In genomic region chr2:173253761-173254662, GRCm38 (mm10) we compare ENCODE assay signal across 9 mouse cellular contexts. TPM values are rescaled to one million over a fixed set of nuclear protein-coding genes. Genes with fewer than 3 reads are reported as not detected.
DNase-seq lines count a peak whose midpoint lies in the region; ATAC-seq and TF ChIP-seq lines count a peak whose summit lies in the region.
"Had no signal": no experiment of that assay in that cellular context is flagged by ENCODE, and none has a peak within 500 bp of the region (broad histone marks: within the 10 kb centered on the region; RNA-seq: fewer than 3 reads in every experiment).

No protein-coding gene starts in this region.

- 0 out of 4 replicates have a peak overlapping the region, but pooled peaks of 1 of the 2 experiments have one; percentile 17 for H3K4me3 ChIP-seq in ES-E14 (ENCODE audit: insufficient read depth in 1 of 2, low read depth in 1 of 2, low read length in 2 of 2, poor library complexity in 1 of 2, severe bottlenecking in 1 of 2)
- peak overlapping the region; percentile 29; the same call in 1 of the 2 replicates for H3K4me3 ChIP-seq in embryonic facial prominence, embryonic 10.5 days
- H3K4me3 ChIP-seq in hindbrain, embryonic 16.5 days (ENCODE audit: low read length) = no peak overlapping the region
- peak overlapping the region; percentile 17; the same call in 1 of the 2 replicates for H3K4me3 ChIP-seq in limb, embryonic 13.5 days

- peak overlapping the region; percentile 35 for H3K4me2 ChIP-seq in hindbrain, embryonic 16.5 days (ENCODE audit: low read length)
- peak overlapping the region; percentile 57 for H3K4me2 ChIP-seq in limb, embryonic 13.5 days (replicated peaks)

- peaks cover 20% of the 10 kb centered on the region; the same call in 1 of the 2 replicates for H3K27me3 ChIP-seq in embryonic facial prominence, embryonic 10.5 days (replicated peaks; ENCODE audit: low read depth, poor library complexity, severe bottlenecking)
- H3K27me3 ChIP-seq in hindbrain, embryonic 16.5 days (replicated peaks; ENCODE audit: control insufficient read depth, insufficient read depth, low read length) = no peaks in the 10 kb centered on the region
- H3K27me3 ChIP-seq in limb, embryonic 13.5 days = no peaks in the 10 kb centered on the region

- DNase-seq in ES-E14 (ENCODE audit: low read depth, low spot score) = no peak
- peak; percentile 57 for DNase-seq in embryonic facial prominence, embryonic 10.5 days (ENCODE audit: low spot score)
- DNase-seq in layer of hippocampus, adult 18-20 months (ENCODE audit: low spot score in 2 of 2) = no peak
- no peak for DNase-seq in adrenal gland, adult 18-20 months (ENCODE audit: low spot score in 2 of 2)
- no peak for DNase-seq in left cerebral cortex, postnatal 4 days
- no peak for DNase-seq in right cerebral cortex, adult 18-20 months

- no peak overlapping the region for H3K27ac ChIP-seq in ES-E14 (ENCODE audit: insufficient read depth, low read depth, low read length, poor library complexity, severe bottlenecking)
- H3K27ac ChIP-seq in embryonic facial prominence, embryonic 10.5 days (replicated peaks) = peak overlapping the region; percentile 78
- no peak overlapping the region; the same call in 1 of the 2 replicates for H3K27ac ChIP-seq in hindbrain, embryonic 16.5 days (ENCODE audit: low read depth, low read length)
- H3K27ac ChIP-seq in limb, embryonic 13.5 days = peak overlapping the region; percentile 85

- no peak overlapping the region for H3K9ac ChIP-seq in ES-E14 (ENCODE audit: insufficient read depth, low read depth, low read length, poor library complexity, severe bottlenecking)
- H3K9ac ChIP-seq in hindbrain, embryonic 16.5 days (ENCODE audit: low read depth, low read length) = peak overlapping the region; percentile 14
- no peak overlapping the region; the same call in 1 of the 2 replicates for H3K9ac ChIP-seq in limb, embryonic 13.5 days

- no peaks in the 10 kb centered on the region for H3K36me3 ChIP-seq in ES-E14 (ENCODE audit: control insufficient read depth, insufficient read depth, low read length, poor library complexity, severe bottlenecking)
- H3K36me3 ChIP-seq in embryonic facial prominence, embryonic 10.5 days (replicated peaks) = no peaks in the 10 kb centered on the region; the same call in 1 of the 2 replicates
- H3K36me3 ChIP-seq in hindbrain, embryonic 16.5 days (ENCODE audit: control insufficient read depth, insufficient read depth, low read length) = no peaks in the 10 kb centered on the region
- H3K36me3 ChIP-seq in limb, embryonic 13.5 days = no peaks in the 10 kb centered on the region

- in situ Hi-C loops in ES-E14 (cut with MboI; ENCODE audit: low sequenced_read_pairs in 2 of 2, unreplicated experiment in 2 of 2) = no loop called here

- intact Hi-C loops in left cerebral cortex, postnatal 4 days (cut with DNase I) = no loop called here

- peaks cover 6 to 53% of the 10 kb centered on the region in 2 experiments for H3K4me1 ChIP-seq in ES-E14 (ENCODE audit: control insufficient read depth in 2 of 2, insufficient read depth in 2 of 2, low read length in 2 of 2, poor library complexity in 1 of 2)
- peaks cover 98% of the 10 kb centered on the region for H3K4me1 ChIP-seq in embryonic facial prominence, embryonic 10.5 days
- peaks cover 84% of the 10 kb centered on the region for H3K4me1 ChIP-seq in hindbrain, embryonic 16.5 days (ENCODE audit: control insufficient read depth, insufficient read depth, low read depth, low read length)
- peaks cover 99% of the 10 kb centered on the region for H3K4me1 ChIP-seq in limb, embryonic 13.5 days

- no peaks in the 10 kb centered on the region for H3K9me3 ChIP-seq in ES-E14 (ENCODE audit: control insufficient read depth, insufficient read depth, low read depth, low read length)
- no peaks in the 10 kb centered on the region for H3K9me3 ChIP-seq in embryonic facial prominence, embryonic 10.5 days
- no peaks in the 10 kb centered on the region for H3K9me3 ChIP-seq in hindbrain, embryonic 16.5 days (ENCODE audit: control insufficient read depth, low read length)
- H3K9me3 ChIP-seq in limb, embryonic 13.5 days = no peaks in the 10 kb centered on the region

- no peak for ATAC-seq in hindbrain, embryonic 16.5 days
- ATAC-seq in limb, embryonic 13.5 days (ENCODE audit: low FRiP score, low read depth) = no peak; the same call in 1 of the 2 replicates

- WGBS in embryonic facial prominence, embryonic 10.5 days = 23% methylated on average over 26 of the region's 26 CpGs
- WGBS in hindbrain, embryonic 16.5 days = 16% methylated on average over 26 of the region's 26 CpGs
- 10% methylated on average over 26 of the region's 26 CpGs for whole genome bisulfite sequencing in limb, embryonic 13.5 days

TF ChIP-seq in ES-E14, 5 proteins besides CTCF, POLR2A, EP300 and RAD21:
- TF ChIP-seq ZNF384 (IDR thresholded peaks at IDR 0.05; ENCODE audit: low read depth, low read length) (0 out of 2 replicates have a peak, but pooled peaks have one; percentile 18), CHD2 (IDR thresholded peaks at IDR 0.05; ENCODE audit: low read depth, low read length) (no peak), HCFC1 (IDR thresholded peaks at IDR 0.05; ENCODE audit: borderline replicate concordance, insufficient read depth, low read length) (no peak)

RNA-seq across cellular contexts. Expression of gene Pmepa1, which starts 22.3 kb away (rescaled TPM):
- total RNA-seq in ES-E14 (2012; rRNA removed) = 20.3 and 21.6 TPM in 2 replicates
- polyA plus RNA-seq in embryonic facial prominence, embryonic 10.5 days (2016; fragmentation: Nextera tagmentation; extraction: Ambion mirVana) = 1.4 and 2.1 TPM in 2 replicates
- polyA plus RNA-seq in hindbrain, embryonic 16.5 days (2015; fragmentation: Nextera tagmentation; extraction: Ambion mirVana) = 3.2 and 3.9 TPM in 2 replicates
- polyA plus RNA-seq in limb, embryonic 13.5 days (2015; fragmentation: Nextera tagmentation; extraction: Ambion mirVana) = 5.6 and 6.0 TPM in 2 replicates
- total RNA-seq in layer of hippocampus, adult 18-20 months (2021) = 10 to 100 TPM; 22.6 to 23.8 TPM
- total RNA-seq in adrenal gland, adult 18-20 months (2021) = 10 to 100 TPM; 39.1 to 86.4 TPM
- total RNA-seq in left cerebral cortex, postnatal 4 days (2021) = 10 to 100 TPM; 32.7 to 45.3 TPM

RNA-seq across cellular contexts. Expression of gene Zbp1, which starts 35.3 kb away (rescaled TPM):
- total RNA-seq in ES-E14 (2012; rRNA removed) = 0.67 and 1.7 TPM in 2 replicates
- not detected in 2 replicates for polyA plus RNA-seq in embryonic facial prominence, embryonic 10.5 days (2016; fragmentation: Nextera tagmentation; extraction: Ambion mirVana)
- 0.20 TPM in 1 of 2 replicates, not detected in the other for polyA plus RNA-seq in hindbrain, embryonic 16.5 days (2015; fragmentation: Nextera tagmentation; extraction: Ambion mirVana)
- polyA plus RNA-seq in limb, embryonic 13.5 days (2015; fragmentation: Nextera tagmentation; extraction: Ambion mirVana) = 0.43 and 0.45 TPM in 2 replicates
- total RNA-seq in layer of hippocampus, adult 18-20 months (2021) = under 1 TPM in 1 of 2 experiments, not detected in 1; 0.30 TPM
- total RNA-seq in adrenal gland, adult 18-20 months (2021) = 1 to 10 TPM; 2.7 to 3.5 TPM
- under 1 TPM in 1 of 2 experiments, not detected in 1; 0.20 TPM for total RNA-seq in left cerebral cortex, postnatal 4 days (2021)
- total RNA-seq: left cerebral cortex, postnatal 36 days had no signal

Comparison
In these comparisons a context has a peak if more than half of its experiments do, and no peak if none do; other contexts are left out.
1. H3K27ac ChIP-seq: peak in embryonic facial prominence, embryonic 10.5 days (single experiment) and limb, embryonic 13.5 days (single experiment); none in ES-E14 (single experiment) and hindbrain, embryonic 16.5 days (single experiment).